Mouse (Mus musculus) intestine, embryonic 16.5 days (tissue): ENCODE measurements around the gene Olfr617. TPM values are rescaled to one million over a fixed set of nuclear protein-coding genes. Genes with fewer than 3 reads are reported as not detected.
"Not testable (repeated sequence)": the region's sequence is repeated elsewhere in the genome, so short reads cannot be mapped to it uniquely, and the experiment has no call there.

Source experiments
- ATAC-seq: fragments of 200-750 bp; cut with Nextera tagmentation; 2 replicates; pipeline ENCODE4 v1.8.0; 2017; ENCODE audit warnings: moderate TSS enrichment, moderate library complexity
- H3K27ac ChIP-seq: fragments of 300-500 bp; sonication (generic); 2 replicates; pipeline ENCODE4 v1.5.1; 2014; ENCODE audit warnings: mild to moderate bottlenecking, low read length
- H3K27me3 ChIP-seq: fragments of 300-500 bp; sonication (generic); replicated peaks from 2 replicates; pipeline ENCODE4 v1.6.1; 2014; ENCODE audit warnings: low read length, control low read depth, mixed read lengths; ENCODE audit not compliant: control insufficient read depth, insufficient read depth
- H3K36me3 ChIP-seq: fragments of 300-500 bp; sonication (generic); 2 replicates; pipeline ENCODE4 v1.6.1; 2014; ENCODE audit warnings: low read length, control low read depth; ENCODE audit not compliant: control insufficient read depth, insufficient read depth
- H3K4me1 ChIP-seq: fragments of 300-500 bp; sonication (generic); 2 replicates; pipeline ENCODE4 v1.6.1; 2014; ENCODE audit warnings: low read length, control low read depth, mixed read lengths; ENCODE audit not compliant: control insufficient read depth, insufficient read depth
- H3K4me2 ChIP-seq: fragments of 300-500 bp; sonication (generic); 2 replicates; pipeline ENCODE4 v1.6.1; 2014; ENCODE audit warnings: low read depth, low read length, control low read depth
- H3K4me3 ChIP-seq: fragments of 300-500 bp; sonication (generic); 2 replicates; pipeline ENCODE4 v1.5.1; 2014; ENCODE audit warnings: mild to moderate bottlenecking, low read length
- H3K9ac ChIP-seq: fragments of 300-500 bp; sonication (generic); 2 replicates; pipeline ENCODE4 v1.6.1; 2014; ENCODE audit warnings: low read depth, low read length
- H3K9me3 ChIP-seq: fragments of 300-500 bp; sonication (generic); 2 replicates; pipeline ENCODE4 v1.6.1; 2016; ENCODE audit warnings: low read length, control low read depth; ENCODE audit not compliant: control insufficient read depth
- WGBS: fragments of 180-500 bp; shearing (Covaris S2); extraction: QIAGEN DNeasy Blood & Tissue Kit; methylation state at CpG from one replicate; pipeline ENCODE4 v1.1.7; 2014; 5-methylcytosine and 5-hydroxymethylcytosine counted together
- polyA plus RNA-seq: library from polyadenylated mRNA; unstranded; fragments of >200 nt; fragmentation: Nextera tagmentation; extraction: Ambion mirVana; gene quantifications from 2 replicates; pipeline ENCODE4 v1.2.1, GENCODE M21; 2015

Olfr617 gene
- polyA plus RNA-seq: not detected in 2 replicates

DNA sequence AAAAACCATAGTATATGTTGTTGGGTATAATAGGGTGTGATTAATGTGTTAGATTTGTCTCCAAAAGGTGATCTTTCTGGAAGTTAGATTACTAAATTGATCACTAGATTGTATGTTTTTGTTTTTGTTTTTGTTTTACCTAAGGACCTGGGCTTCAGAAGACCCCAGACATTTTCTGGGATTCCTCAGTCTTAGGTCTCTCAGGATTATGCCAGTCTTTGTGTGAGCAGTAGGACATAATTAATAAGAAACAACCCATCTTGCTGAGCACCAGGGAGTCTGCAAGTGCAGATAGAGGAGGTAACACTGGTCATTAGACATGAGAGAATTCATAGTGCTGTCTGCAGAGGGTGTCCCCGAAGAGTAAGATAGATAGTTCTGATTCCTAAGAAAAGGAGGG lies at the start of gene Olfr617:
Gene Olfr617 (plus strand): TSS at position 301 of the 400 bp plus-strand sequence.
- H3K9me3 ChIP-seq: no peaks in the 10 kb centered on the region
- H3K27ac ChIP-seq: no peak within 1 kb of the TSS
- 81% methylated on average over 1 of the region's 1 CpGs for WGBS
- no peak within 1 kb of the TSS for H3K4me2 ChIP-seq
- no peak within 1 kb of the TSS for H3K9ac ChIP-seq
- ATAC-seq: no peak
- H3K4me1 ChIP-seq: no peaks in the 10 kb centered on the region
- H3K36me3 ChIP-seq: no peaks in the 10 kb centered on the region
- no peak within 1 kb of the TSS for H3K4me3 ChIP-seq
- no peaks in the 10 kb centered on the region for H3K27me3 ChIP-seq

DNA sequence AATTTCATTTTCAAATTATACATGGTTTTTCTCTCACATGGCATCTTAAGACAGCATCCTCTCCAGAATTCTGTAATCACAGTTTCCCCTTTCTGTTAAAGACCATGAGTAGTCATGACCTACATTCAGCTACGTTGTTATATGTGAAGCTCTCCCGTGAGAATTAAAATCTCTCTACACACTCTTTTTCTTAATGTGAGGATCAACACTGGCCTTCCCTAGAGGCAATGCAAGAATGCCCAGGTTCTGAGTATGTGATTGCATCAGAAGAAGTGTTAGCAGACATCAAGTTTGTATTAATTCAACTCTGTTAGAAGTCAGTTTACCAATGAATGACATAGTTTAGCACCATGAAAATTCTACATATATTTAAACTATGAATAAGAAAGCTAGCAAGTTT lies 30.2 kb upstream of the Olfr617 start, which contains the start of gene Olfr612:
Gene Olfr612 (minus strand): TSS at position 101 of the 400 bp plus-strand sequence.
- H3K9me3 ChIP-seq, H3K27ac ChIP-seq, ATAC-seq, H3K4me1 ChIP-seq, H3K36me3 ChIP-seq, H3K4me3 ChIP-seq, H3K9ac ChIP-seq, H3K4me2 ChIP-seq, H3K27me3 ChIP-seq: not testable (repeated sequence)
- WGBS: 85% methylated on average over 2 of the region's 2 CpGs

DNA sequence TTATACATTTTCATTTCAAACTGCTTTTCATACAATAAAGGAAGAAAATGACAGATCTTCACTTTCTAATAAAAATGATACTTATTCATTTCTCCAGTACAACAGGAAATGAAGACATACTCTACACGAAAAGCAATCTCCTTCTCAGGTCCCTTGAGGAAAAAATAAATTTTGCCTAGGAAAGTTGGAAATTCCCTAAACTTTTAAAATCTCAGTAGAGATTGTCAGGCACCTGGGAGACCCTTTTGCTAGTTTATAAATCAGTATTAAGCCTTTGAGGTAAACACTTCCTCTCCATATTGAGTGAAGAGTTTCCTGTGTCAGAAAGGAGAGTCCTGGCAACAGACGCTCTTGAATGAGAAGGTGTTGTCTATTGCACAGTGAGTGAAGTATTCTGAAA lies 25.1 kb upstream of the Olfr617 start, which contains the start of gene Olfr613:
Gene Olfr613 (plus strand): TSS at position 301 of the 400 bp plus-strand sequence.
- Histone ChIP-seq H3K36me3 (no peaks in the 10 kb centered on the region), H3K4me3 (no peak within 1 kb of the TSS), H3K4me1 (no peaks in the 10 kb centered on the region), H3K9ac (no peak within 1 kb of the TSS), H3K27ac (no peak within 1 kb of the TSS), H3K9me3 (no peaks in the 10 kb centered on the region), H3K4me2 (no peak within 1 kb of the TSS), H3K27me3 (no peaks in the 10 kb centered on the region)
- no peak for ATAC-seq
- 72% methylated on average over 2 of the region's 2 CpGs for WGBS

DNA sequence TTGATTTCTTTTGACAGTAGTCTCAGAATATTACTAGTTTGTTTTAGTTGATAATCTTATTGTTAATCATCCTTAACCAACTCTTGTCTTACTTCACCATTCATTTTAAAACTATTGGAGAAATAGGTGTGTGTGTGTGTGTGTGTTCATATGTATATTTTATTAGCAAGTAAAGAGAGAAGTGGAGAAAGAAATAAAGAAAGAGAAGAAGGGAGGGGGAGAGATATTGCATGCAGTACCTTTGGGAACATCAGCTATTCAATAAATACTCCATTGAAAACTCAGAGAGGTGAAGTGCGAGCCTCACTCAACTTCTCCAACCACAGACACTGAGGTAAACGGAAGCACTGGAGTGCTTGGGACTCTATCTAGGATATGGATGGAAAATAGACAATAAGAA lies 17.1 kb upstream of the Olfr617 start, which contains the start of gene Olfr615:
Gene Olfr615 (plus strand): TSS at position 301 of the 400 bp plus-strand sequence.
- ATAC-seq: no peak
- Histone ChIP-seq H3K4me1 (no peaks in the 10 kb centered on the region), H3K27ac (no peak within 1 kb of the TSS), H3K36me3 (no peaks in the 10 kb centered on the region), H3K9ac (no peak within 1 kb of the TSS), H3K9me3 (no peaks in the 10 kb centered on the region), H3K4me2 (no peak within 1 kb of the TSS), H3K27me3 (no peaks in the 10 kb centered on the region), H3K4me3 (no peak within 1 kb of the TSS)
- 85% methylated on average over 2 of the region's 2 CpGs for WGBS

DNA sequence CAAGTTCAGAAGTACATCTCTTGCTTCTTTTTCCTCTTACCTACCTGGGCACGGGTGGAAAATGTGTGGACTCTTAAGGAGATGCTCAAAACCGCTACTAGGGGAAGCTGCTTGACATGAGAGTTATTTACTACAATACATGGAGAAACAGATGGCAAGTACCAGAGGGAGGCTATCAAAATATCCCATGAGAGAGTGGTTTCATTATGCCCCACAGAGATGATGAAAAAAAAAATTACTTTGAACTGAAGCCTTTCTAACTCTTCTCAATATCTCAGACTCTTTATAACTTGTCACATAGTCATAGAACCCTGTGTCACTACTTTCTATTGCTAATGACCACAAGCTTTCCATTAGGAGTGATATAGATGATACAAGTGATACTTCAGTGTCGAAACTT lies 3.8 kb upstream of the Olfr617 start, which contains the start of gene Olfr616:
Gene Olfr616 (minus strand): TSS at position 101 of the 400 bp plus-strand sequence.
- Histone ChIP-seq H3K4me3 (no peak within 1 kb of the TSS), H3K27me3 (no peaks in the 10 kb centered on the region), H3K4me2 (no peak within 1 kb of the TSS), H3K27ac (no peak within 1 kb of the TSS), H3K36me3 (no peaks in the 10 kb centered on the region), H3K9me3 (no peaks in the 10 kb centered on the region), H3K9ac (no peak within 1 kb of the TSS), H3K4me1 (no peaks in the 10 kb centered on the region)
- 82% methylated on average over 3 of the region's 3 CpGs for WGBS
- ATAC-seq: no peak

DNA sequence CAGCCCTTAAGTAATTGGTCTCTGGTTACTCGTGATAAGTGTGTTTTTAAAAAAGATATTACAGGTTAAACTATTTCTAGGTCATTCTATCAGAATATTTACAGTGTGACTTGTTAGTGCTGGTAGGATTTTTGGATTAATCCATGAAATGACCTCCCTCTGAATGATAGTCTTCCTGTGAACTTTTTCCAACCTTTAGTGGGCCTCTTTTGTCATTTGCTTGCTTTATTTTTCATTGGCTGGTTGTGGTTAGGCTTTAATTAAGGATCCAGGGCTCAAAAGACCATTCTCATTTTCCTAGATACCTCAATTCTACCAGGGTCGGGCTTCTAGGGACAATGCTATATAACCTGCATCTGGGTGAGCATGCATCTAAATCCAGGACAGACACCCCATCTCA lies 16.9 kb downstream of the Olfr617 start, which contains the start of gene Olfr618:
Gene Olfr618 (plus strand): TSS at position 301 of the 400 bp plus-strand sequence.
- WGBS: 66% methylated on average over 2 of the region's 2 CpGs
- no peak within 1 kb of the TSS for H3K4me3 ChIP-seq
- ATAC-seq: no peak

DNA sequence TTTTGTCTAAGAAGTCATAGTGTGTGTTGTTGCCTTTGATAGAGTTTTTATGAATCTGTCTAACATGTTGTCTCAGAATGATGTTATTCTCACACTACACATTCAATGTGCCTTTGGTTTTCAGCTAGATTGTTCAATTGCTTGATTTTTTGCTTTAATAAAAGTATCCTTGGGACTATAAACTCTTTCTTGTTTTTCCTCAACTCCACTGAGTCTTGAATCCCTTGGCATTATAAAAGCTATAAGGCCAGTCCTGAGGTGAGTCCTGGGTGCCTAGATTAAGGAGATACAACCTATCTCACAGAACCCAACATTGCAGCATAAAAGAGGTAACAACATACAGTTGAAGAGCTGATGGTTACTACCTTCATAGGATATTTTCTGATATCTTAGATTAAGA lies 27.4 kb downstream of the Olfr617 start, which contains the start of gene Olfr619:
Gene Olfr619 (plus strand): TSS at position 301 of the 400 bp plus-strand sequence.
- H3K27ac ChIP-seq: no peak within 1 kb of the TSS
- H3K36me3 ChIP-seq: no peaks in the 10 kb centered on the region
- H3K9me3 ChIP-seq: no peaks in the 10 kb centered on the region
- no peak within 1 kb of the TSS for H3K4me2 ChIP-seq
- H3K4me3 ChIP-seq: no peak within 1 kb of the TSS
- no peaks in the 10 kb centered on the region for H3K4me1 ChIP-seq
- ATAC-seq: no peak
- H3K9ac ChIP-seq: no peak within 1 kb of the TSS
- no peaks in the 10 kb centered on the region for H3K27me3 ChIP-seq

More for the DNA sequence above, 16.9 kb downstream of the Olfr617 start, which contains the start of gene Olfr618:
- Histone ChIP-seq H3K9me3 (no peaks in the 10 kb centered on the region), H3K27ac (no peak within 1 kb of the TSS), H3K36me3 (no peaks in the 10 kb centered on the region), H3K27me3 (no peaks in the 10 kb centered on the region), H3K4me1 (no peaks in the 10 kb centered on the region), H3K4me2 (no peak within 1 kb of the TSS), H3K9ac (no peak within 1 kb of the TSS)

DNA sequence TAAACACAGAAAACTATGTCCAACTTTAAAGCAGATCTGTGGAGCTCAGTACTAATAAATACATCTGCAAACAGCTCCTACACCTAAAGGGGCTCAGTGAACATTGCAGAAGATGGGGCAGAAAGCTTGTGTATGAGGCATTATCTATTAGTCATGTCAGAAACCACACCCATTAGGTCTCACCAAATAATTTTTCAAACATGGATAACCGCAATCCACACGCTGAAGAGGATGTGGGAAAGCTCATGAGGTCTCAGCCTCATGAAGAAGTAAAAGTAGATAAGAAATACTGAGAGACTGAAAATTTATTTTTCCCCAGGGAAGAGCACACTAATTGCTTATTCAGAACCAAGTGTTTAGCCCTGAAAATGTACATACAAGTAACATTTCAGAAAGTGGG lies 34.6 kb downstream of the Olfr617 start:
- Histone ChIP-seq H3K27me3 (no peaks in the 10 kb centered on the region), H3K27ac (no peak overlapping the region), H3K9ac (no peak overlapping the region), H3K4me1 (no peaks in the 10 kb centered on the region), H3K4me2 (no peak overlapping the region), H3K36me3 (no peaks in the 10 kb centered on the region), H3K9me3 (no peaks in the 10 kb centered on the region), H3K4me3 (no peak overlapping the region)
- WGBS: 78% methylated on average over 2 of the region's 2 CpGs
- ATAC-seq: no peak

DNA sequence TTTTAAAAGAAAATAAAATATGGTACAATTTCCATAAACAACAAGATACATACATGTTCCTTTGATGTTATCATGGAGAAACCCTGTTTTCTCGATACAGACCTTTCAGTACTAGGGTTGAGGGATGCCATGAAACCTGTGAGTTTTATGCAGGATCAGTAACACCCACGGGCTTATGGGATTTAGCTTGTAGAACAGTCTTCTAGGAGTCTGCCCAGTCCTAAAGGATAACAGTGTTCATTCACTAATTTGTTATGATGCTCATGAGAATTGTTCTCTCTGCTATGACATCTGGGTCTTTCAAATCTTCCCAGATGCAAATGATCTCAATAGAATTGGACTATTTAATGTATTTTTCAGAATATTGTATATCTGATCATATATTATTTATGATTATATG lies 39.6 kb downstream of the Olfr617 start, which contains the start of gene Olfr620:
Gene Olfr620 (minus strand): TSS at position 101 of the 400 bp plus-strand sequence.
- Histone ChIP-seq H3K4me1 (no peaks in the 10 kb centered on the region), H3K4me2 (no peak within 1 kb of the TSS), H3K27ac (no peak within 1 kb of the TSS), H3K4me3 (no peak within 1 kb of the TSS), H3K9ac (no peak within 1 kb of the TSS), H3K27me3 (no peaks in the 10 kb centered on the region), H3K36me3 (no peaks in the 10 kb centered on the region), H3K9me3 (no peaks in the 10 kb centered on the region)
- no peak for ATAC-seq
- 69% methylated on average over 2 of the region's 2 CpGs for WGBS
